Mouse (Mus musculus) lung, postnatal 0 days (tissue): ENCODE measurements around the gene Myo10.

ENCODE experiments used
- CTCF ChIP-seq: IDR thresholded peaks from 2 replicates; pipeline ENCODE4 v1.5.1; 2016; ENCODE audit warnings: antibody characterized with exemption, mild to moderate bottlenecking
- EP300 ChIP-seq: IDR thresholded peaks from 2 replicates; pipeline ENCODE4 v1.6.1; 2016; ENCODE audit warnings: antibody characterized with exemption, mild to moderate bottlenecking, control low read depth

GRCm38 (mm10) chr15:25642214-25643058 lies 20.1 kb downstream of the Myo10 start:
- no peak for TF ChIP-seq CTCF
- peak; percentile 58 for TF ChIP-seq EP300
